Mouse (Mus musculus) brown adipose tissue, adult 24 weeks (tissue): Measurements from ENCODE around the gene Gm20671. TPM values are rescaled to one million over a fixed set of nuclear protein-coding genes. Genes with fewer than 3 reads are reported as not detected.
A peak's percentile ranks its signal among the peaks of the same experiment; 100 is the strongest.
"Not testable (repeated sequence)": the region's sequence is repeated elsewhere in the genome, so short reads cannot be mapped to it uniquely, and the experiment has no call there.

Experiments
- H3K27ac ChIP-seq: fragments of 200-500 bp; replicated peaks from 2 replicates; pipeline ENCODE4 v1.5.1; 2012; ENCODE audit warnings: low read depth, mild to moderate bottlenecking, low read length
- H3K4me1 ChIP-seq: fragments of 200-500 bp; 2 replicates; pipeline ENCODE4 v1.6.1; 2012; ENCODE audit warnings: low read length, mixed read lengths; ENCODE audit not compliant: control insufficient read depth, insufficient read depth, insufficient read length
- H3K4me3 ChIP-seq: fragments of 200-500 bp; 2 replicates; pipeline ENCODE4 v1.5.1; 2012; ENCODE audit warnings: low read depth, mild to moderate bottlenecking, low read length, moderate library complexity; ENCODE audit not compliant: insufficient read depth
- polyA plus RNA-seq: library from polyadenylated mRNA; stranded (reverse); fragments of >200 nt; gene quantifications from 2 replicates; pipeline ENCODE4 v1.2.4, GENCODE M21; 2012; ENCODE audit not compliant: missing spikeins, insufficient read depth, insufficient read length

Gene Gm20671
- not detected in 2 replicates for polyA plus RNA-seq

GRCm38 (mm10) chr5:32827009-32827408, at the start of gene Gm20671:
Gene Gm20671, minus strand, starts transcription at chr5:32827109.
- Histone ChIP-seq H3K4me1 (no peaks in the 10 kb centered on the region), H3K4me3 (no peak within 1 kb of the TSS), H3K27ac (no peak within 1 kb of the TSS)

DNA sequence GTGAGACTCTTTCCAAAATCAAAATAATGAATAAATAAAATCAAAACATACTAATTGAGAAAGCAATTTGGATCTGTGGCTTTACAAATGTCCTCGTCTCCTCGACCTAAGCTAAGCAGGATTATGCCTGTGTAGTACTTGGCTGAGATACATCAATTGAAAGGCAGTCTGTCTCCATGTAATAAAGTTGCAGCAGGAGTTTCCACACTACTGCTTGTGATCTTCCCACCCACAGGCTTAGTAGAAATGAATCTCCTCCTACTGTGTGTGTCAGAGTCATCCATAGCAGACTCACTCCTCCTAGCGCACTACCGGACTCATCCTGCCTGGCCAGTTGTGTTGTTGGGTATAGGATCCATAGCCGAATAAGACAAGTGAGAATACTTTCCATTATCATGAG, 45.4 kb upstream of the Gm20671 start:
- H3K27ac ChIP-seq = no peak overlapping the region
- no peaks in the 10 kb centered on the region for H3K4me1 ChIP-seq
- no peak overlapping the region for H3K4me3 ChIP-seq

GRCm38 (mm10) chr5:32869389-32870024, 42.6 kb upstream of the Gm20671 start:
- Histone ChIP-seq H3K4me3 (no peak overlapping the region), H3K27ac (no peak overlapping the region), H3K4me1 (no peaks in the 10 kb centered on the region)

DNA sequence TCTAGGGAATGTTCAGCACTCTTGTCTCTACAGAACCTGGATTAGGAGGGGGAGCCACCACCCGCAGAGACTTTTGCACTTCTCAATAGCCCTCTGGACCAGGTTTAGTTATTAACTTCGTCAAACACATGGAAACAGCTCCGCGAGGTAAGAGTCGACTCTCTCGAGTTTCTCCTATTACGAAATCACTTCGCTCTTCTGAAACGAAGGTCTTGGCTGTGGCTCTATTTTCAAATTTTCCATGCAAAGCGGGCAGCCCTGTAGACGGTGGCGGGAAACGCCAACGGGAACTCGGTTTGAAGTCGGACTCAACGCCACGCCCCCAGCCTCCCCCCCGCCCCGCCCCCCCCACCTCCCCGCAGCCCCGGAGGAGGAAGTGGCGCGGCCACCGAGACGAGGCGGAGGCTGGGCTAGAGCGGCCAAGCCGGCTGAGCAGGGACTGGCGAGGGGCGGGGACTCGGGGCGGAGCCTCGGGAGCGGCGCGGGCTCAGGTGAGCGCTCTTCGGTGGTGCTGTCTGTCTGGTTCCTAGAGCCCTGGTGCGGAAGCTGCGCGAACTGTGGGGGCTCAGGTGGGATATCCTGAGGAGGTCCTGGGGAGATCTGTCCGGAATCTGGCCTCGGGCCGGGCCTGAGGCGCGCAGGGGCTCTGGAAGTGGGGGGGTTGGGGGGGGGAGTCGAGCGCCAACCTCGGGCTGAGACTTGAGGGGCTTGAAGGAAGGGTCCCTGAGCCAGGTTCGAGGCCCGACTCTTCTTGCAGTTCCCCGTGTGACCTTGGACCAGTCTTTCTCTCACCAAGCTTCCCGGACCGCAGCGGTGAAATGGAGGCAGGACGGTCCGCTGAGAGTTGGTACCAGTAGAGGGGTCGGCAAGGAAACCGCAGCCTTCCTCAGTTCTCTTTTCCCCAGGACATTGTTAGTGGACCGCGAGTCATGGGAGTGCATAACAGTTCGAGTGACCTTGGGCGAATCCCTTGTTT, 36.6 kb upstream of the Gm20671 start, which contains the start of gene Depdc5:
Gene Depdc5 (plus strand): TSS at position 449 of the 976 bp plus-strand sequence.
- Histone ChIP-seq H3K27ac (peak within 1 kb of the TSS; percentile 67), H3K4me3 (peak within 1 kb of the TSS; percentile 83), H3K4me1 (no peaks in the 10 kb centered on the region)

DNA sequence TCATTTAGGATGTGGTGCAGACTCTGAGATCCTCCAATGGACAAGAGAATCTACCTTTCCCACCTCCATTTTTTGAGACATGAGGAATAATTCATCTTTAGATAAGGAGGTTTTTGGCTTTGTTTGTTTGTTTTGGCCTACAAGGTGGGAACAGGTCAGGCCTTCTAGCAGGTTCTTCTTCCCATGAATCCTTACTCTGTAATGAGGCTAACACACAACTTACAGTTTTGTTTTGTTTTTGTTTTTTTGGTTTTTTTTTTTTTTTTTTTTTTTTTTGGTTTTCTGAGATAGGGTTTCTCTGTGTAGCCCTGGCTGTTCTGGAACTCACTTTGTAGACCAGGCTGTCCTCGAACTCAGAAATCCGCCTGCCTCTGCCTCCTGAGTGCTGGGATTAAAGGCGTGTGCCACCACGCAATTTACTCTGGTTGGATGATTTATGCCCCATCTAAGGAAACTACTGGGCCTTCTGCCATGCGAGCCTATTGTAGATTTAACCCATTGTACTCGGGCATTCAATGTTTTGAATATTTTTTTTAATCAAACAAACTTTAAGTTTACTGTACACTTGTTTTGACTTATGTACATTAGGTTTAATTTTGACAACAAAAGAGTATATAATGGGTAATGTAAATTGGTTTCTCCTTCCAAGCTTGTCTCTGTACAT, 35.7 kb upstream of the Gm20671 start:
- Histone ChIP-seq H3K4me3 (no peak overlapping the region), H3K4me1 (no peaks in the 10 kb centered on the region), H3K27ac (no peak overlapping the region)

DNA sequence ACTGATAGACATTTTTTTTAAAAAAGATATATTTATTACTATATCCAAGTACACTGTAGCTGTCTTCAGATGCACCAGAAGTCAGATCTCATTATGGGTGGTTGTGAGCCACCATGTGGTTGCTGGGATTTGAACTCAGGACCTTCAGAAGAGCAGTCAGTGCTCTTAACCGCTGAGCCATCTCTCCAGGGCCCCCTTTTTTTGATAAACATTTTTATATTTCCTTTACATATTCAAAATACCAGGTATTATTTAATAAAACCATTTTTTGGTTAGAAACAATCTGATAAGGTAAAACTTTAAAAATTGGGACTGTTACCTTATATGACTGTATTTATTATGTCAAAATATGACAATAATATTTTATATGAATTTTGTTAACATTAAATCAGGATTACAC, 34.2 kb upstream of the Gm20671 start:
- Histone ChIP-seq H3K27ac (no peak overlapping the region), H3K4me3 (no peak overlapping the region), H3K4me1 (no peaks in the 10 kb centered on the region)

- Histone ChIP-seq H3K4me1 (no peaks in the 10 kb centered on the region), H3K27ac (no peak overlapping the region)
Observed at GRCm38 (mm10) chr5:32857781-32858220, 30.9 kb upstream of the Gm20671 start.

GRCm38 (mm10) chr5:32855274-32855673, 28.4 kb upstream of the Gm20671 start:
- H3K4me1 ChIP-seq, H3K4me3 ChIP-seq, H3K27ac ChIP-seq: not testable (repeated sequence)

More at GRCm38 (mm10) chr5:32857781-32858220, 30.9 kb upstream of the Gm20671 start:
- peak overlapping the region; percentile 66 for H3K4me3 ChIP-seq

GRCm38 (mm10) chr5:32854818-32855217, 27.9 kb upstream of the Gm20671 start:
- Histone ChIP-seq H3K4me3 (no peak overlapping the region), H3K4me1 (peaks cover 8% of the 10 kb centered on the region; the same call in 1 of the 2 replicates), H3K27ac (no peak overlapping the region)

GRCm38 (mm10) chr5:32853731-32854507, 27.0 kb upstream of the Gm20671 start, which contains the start of gene Prr14l:
Gene Prr14l, minus strand, starts transcription at chr5:32854256.
- H3K4me1 ChIP-seq = peaks cover 8% of the 10 kb centered on the region; the same call in 1 of the 2 replicates
- H3K4me3 ChIP-seq = peak within 1 kb of the TSS; percentile 86
- H3K27ac ChIP-seq = peak within 1 kb of the TSS; percentile 69

DNA sequence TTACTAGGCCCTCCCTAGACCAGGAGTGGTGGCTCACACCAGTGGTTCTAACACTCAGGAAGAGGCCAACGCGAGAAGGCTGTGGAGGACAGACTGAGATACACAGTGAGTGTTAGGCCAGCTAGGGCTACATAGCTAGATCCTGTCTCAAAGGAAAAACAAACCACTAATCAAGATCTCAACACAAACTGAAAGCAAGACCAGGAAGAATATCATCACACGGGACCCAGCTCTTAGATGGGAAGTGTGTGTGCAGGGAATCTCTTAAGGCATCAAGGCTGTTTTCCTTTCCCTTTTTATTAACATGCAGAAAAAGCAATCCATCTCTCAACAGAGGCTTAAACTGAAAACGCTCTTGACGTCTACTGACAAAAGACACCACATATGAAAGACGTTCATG, 25.1 kb upstream of the Gm20671 start:
- no peak overlapping the region for H3K4me3 ChIP-seq
- no peak overlapping the region for H3K27ac ChIP-seq

DNA sequence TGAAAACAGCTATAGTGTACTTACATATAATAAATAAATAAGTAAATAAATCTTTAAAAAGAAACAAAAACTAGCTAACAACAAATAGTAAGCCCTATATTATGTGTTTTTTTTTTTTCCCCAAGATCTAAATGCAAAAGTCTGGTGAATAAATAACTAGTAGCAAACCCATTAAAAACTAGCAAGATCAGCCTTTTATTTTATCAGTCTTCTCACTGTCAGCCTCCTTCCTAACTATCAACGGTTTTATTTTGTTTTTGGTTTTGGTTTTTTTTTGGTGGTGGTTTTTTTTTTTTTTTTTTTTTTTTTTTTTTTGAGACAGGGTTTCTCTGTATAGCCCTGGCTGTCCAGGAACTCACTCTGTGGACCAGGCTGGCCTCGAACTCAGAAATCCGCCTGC, 22.7 kb upstream of the Gm20671 start:
- H3K4me3 ChIP-seq, H3K27ac ChIP-seq: not testable (repeated sequence)

More for the DNA sequence above, 25.1 kb upstream of the Gm20671 start:
- H3K4me1 ChIP-seq = peaks cover 8% of the 10 kb centered on the region; the same call in 1 of the 2 replicates

GRCm38 (mm10) chr5:32849178-32849577, 22.3 kb upstream of the Gm20671 start:
- Histone ChIP-seq H3K27ac (no peak overlapping the region), H3K4me3 (no peak overlapping the region), H3K4me1 (peaks cover 8% of the 10 kb centered on the region; the same call in 1 of the 2 replicates)

More for the DNA sequence above, 22.7 kb upstream of the Gm20671 start:
- not testable (repeated sequence) for H3K4me1 ChIP-seq

DNA sequence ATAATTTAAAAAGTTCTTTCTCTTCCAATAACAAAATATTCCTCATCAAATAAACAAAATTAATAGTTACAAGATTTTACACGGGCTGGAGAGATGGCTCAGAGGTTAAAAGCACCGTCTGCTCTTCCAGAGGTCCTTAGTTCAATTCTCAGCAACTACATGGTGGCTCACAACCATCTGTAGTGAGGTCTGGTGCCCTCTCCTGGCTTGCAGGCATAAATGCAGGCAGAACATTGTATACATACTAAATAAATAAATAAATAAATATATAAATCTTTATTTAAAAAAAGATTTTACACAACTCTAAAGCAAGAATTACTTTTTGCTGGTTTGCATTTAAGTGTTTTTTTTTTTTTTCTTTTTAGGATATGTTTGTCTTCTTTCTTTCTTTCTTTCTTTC, 13.1 kb upstream of the Gm20671 start:
- no peak overlapping the region for H3K27ac ChIP-seq
- H3K4me3 ChIP-seq = no peak overlapping the region
- no peaks in the 10 kb centered on the region for H3K4me1 ChIP-seq
